Mouse (Mus musculus): ENCODE results near the gene Snx29. TPM values are rescaled to one million over a fixed set of nuclear protein-coding genes. Genes with fewer than 3 reads are reported as not detected.

Gene Snx29
- total RNA-seq, 1 experiment = 9.6 TPM

DNA sequence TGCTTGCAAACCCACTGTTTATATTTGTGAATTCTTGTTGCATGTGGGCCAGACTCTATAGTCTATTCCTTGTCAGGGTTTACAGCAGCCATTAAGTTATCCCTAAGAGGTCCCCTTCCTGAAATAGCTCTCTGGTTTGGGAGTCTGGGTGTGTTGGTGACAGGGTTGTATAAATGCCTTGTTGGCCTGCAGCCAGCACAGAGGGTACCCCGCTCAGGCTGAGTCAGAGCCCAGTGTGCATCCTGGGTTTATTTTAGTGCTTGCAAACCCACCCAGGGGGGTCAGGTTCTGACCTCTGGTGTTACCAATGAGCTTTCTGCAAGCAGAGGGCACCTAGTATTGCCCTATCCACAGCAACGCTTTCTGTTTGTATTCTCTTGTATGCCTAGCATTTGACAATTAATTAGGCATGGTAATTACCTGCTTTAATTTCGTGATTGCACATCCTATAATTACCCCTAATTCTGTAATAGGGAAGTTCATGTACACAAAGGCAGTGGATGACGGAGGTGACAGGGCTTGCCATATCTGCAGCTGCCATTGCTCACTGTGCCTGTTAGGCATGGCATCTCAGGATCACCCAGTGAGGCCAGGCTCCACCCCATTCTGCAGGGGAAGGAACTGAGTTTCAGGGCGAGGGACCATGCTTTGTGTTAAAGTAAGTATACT is 387.4 kb downstream of the Snx29 start:
- TF ChIP-seq HCFC1 (IDR thresholded peaks at IDR 0.05; ENCODE audit: borderline replicate concordance, insufficient read depth, low read length) = no peak
- no peak for TF ChIP-seq ZNF384 (IDR thresholded peaks at IDR 0.05; ENCODE audit: low read depth, low read length)
- no peak for TF ChIP-seq ZC3H11A (IDR thresholded peaks at IDR 0.05; ENCODE audit: borderline replicate concordance, low read depth, low read length)
- no peak for TF ChIP-seq MAFK (IDR thresholded peaks at IDR 0.05; ENCODE audit: insufficient read depth, low read depth, low read length)
- TF ChIP-seq CHD2 (IDR thresholded peaks at IDR 0.05; ENCODE audit: low read depth, low read length) = no peak
- Histone ChIP-seq H3K4me1 (ENCODE audit: control insufficient read depth in 2 of 2, insufficient read depth in 2 of 2, low read length in 2 of 2, poor library complexity in 1 of 2) (no peaks in the 10 kb centered on the region), H3K4me3 (ENCODE audit: insufficient read depth in 1 of 2, low read depth in 1 of 2, low read length in 2 of 2, poor library complexity in 1 of 2, severe bottlenecking in 1 of 2) (no peak overlapping the region), H3K9me3 (ENCODE audit: control insufficient read depth, insufficient read depth, low read depth, low read length) (no peaks in the 10 kb centered on the region), H3K27ac (ENCODE audit: insufficient read depth, low read depth, low read length, poor library complexity, severe bottlenecking) (no peak overlapping the region), H3K9ac (ENCODE audit: insufficient read depth, low read depth, low read length, poor library complexity, severe bottlenecking) (no peak overlapping the region), H3K36me3 (ENCODE audit: control insufficient read depth, insufficient read depth, low read length, poor library complexity, severe bottlenecking) (no peaks in the 10 kb centered on the region)
- in situ Hi-C loops (cut with MboI; ENCODE audit: low sequenced_read_pairs in 2 of 2, unreplicated experiment in 2 of 2) = no loop called here
- DNase-seq (ENCODE audit: low read depth, low spot score) = no peak

DNA sequence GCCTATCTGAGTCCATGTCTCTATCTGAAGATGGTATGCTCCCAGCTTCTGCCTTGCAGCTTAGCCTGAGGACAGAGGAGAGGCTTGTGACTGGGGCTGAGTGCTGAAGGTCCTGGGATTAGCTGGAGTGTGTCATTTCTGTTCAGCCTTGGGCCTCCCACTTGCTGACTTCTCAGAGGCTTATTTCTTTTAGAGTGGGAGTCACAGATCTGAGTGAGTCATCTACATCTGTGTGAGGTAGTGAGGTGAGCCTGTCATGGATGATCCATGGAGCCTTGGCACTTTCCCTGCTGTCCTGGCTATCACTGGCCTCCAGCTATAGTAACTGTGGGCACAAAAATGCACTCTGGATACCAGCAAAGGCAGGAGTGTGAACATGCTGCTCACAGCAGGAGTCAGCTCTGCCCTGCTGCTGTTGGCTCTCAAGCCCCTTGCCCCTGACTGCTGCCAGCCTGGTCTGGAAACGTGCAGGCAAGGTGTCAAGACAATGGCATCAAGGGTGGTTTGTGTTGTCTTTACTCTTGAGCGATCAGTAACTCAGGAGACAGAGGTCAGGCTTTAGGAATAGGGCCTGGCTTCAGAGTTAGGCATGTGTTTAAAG is 390.7 kb downstream of the Snx29 start:
- TF ChIP-seq MAFK (IDR thresholded peaks at IDR 0.05; ENCODE audit: insufficient read depth, low read depth, low read length) = no peak
- TF ChIP-seq ZC3H11A (IDR thresholded peaks at IDR 0.05; ENCODE audit: borderline replicate concordance, low read depth, low read length) = no peak
- no peak for TF ChIP-seq HCFC1 (IDR thresholded peaks at IDR 0.05; ENCODE audit: borderline replicate concordance, insufficient read depth, low read length)
- no peak for TF ChIP-seq ZNF384 (IDR thresholded peaks at IDR 0.05; ENCODE audit: low read depth, low read length)
- no peak for TF ChIP-seq CHD2 (IDR thresholded peaks at IDR 0.05; ENCODE audit: low read depth, low read length)
- no peaks in the 10 kb centered on the region for H3K9me3 ChIP-seq (ENCODE audit: control insufficient read depth, insufficient read depth, low read depth, low read length)
- in situ Hi-C loops (cut with MboI; ENCODE audit: low sequenced_read_pairs in 2 of 2, unreplicated experiment in 2 of 2) = no loop called here
- H3K4me3 ChIP-seq (ENCODE audit: insufficient read depth in 1 of 2, low read depth in 1 of 2, low read length in 2 of 2, poor library complexity in 1 of 2, severe bottlenecking in 1 of 2) = no peak overlapping the region
- no peak overlapping the region for H3K27ac ChIP-seq (ENCODE audit: insufficient read depth, low read depth, low read length, poor library complexity, severe bottlenecking)
- no peaks in the 10 kb centered on the region for H3K36me3 ChIP-seq (ENCODE audit: control insufficient read depth, insufficient read depth, low read length, poor library complexity, severe bottlenecking)
- H3K9ac ChIP-seq (ENCODE audit: insufficient read depth, low read depth, low read length, poor library complexity, severe bottlenecking) = no peak overlapping the region
- no peaks in the 10 kb centered on the region for H3K4me1 ChIP-seq (ENCODE audit: control insufficient read depth in 2 of 2, insufficient read depth in 2 of 2, low read length in 2 of 2, poor library complexity in 1 of 2)
- no peak for DNase-seq (ENCODE audit: low read depth, low spot score)

DNA sequence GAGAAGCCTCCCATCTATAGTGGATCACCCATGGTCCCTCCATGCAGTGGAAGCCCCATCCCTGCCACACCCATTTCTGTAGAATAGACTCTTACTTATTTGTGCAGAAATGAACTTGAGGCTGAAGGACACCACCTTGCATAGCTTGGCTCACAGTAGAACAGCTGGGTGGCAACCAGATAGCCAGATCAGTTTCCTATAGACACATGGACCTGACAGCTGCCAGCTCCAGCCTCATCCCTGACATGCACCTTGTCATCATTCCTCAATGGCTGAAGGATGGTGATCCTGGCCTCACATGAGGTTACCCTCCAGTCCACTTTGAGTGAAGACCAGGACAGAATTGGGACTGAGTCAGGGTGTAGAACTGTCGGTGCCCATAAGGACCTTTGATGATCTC is 394.2 kb downstream of the Snx29 start:
- TF ChIP-seq CHD2 (IDR thresholded peaks at IDR 0.05; ENCODE audit: low read depth, low read length) (no peak), HCFC1 (IDR thresholded peaks at IDR 0.05; ENCODE audit: borderline replicate concordance, insufficient read depth, low read length) (no peak), ZC3H11A (IDR thresholded peaks at IDR 0.05; ENCODE audit: borderline replicate concordance, low read depth, low read length) (no peak), ZNF384 (IDR thresholded peaks at IDR 0.05; ENCODE audit: low read depth, low read length) (no peak), MAFK (IDR thresholded peaks at IDR 0.05; ENCODE audit: insufficient read depth, low read depth, low read length) (no peak)
- in situ Hi-C loops (cut with MboI; ENCODE audit: low sequenced_read_pairs in 2 of 2, unreplicated experiment in 2 of 2) = no loop called here
- H3K36me3 ChIP-seq (ENCODE audit: control insufficient read depth, insufficient read depth, low read length, poor library complexity, severe bottlenecking) = no peaks in the 10 kb centered on the region
- H3K27ac ChIP-seq (ENCODE audit: insufficient read depth, low read depth, low read length, poor library complexity, severe bottlenecking) = no peak overlapping the region
- H3K9ac ChIP-seq (ENCODE audit: insufficient read depth, low read depth, low read length, poor library complexity, severe bottlenecking) = no peak overlapping the region
- DNase-seq (ENCODE audit: low read depth, low spot score) = no peak
- H3K9me3 ChIP-seq (ENCODE audit: control insufficient read depth, insufficient read depth, low read depth, low read length) = no peaks in the 10 kb centered on the region
- no peaks in the 10 kb centered on the region for H3K4me1 ChIP-seq (ENCODE audit: control insufficient read depth in 2 of 2, insufficient read depth in 2 of 2, low read length in 2 of 2, poor library complexity in 1 of 2)
- H3K4me3 ChIP-seq (ENCODE audit: insufficient read depth in 1 of 2, low read depth in 1 of 2, low read length in 2 of 2, poor library complexity in 1 of 2, severe bottlenecking in 1 of 2) = no peak overlapping the region

DNA sequence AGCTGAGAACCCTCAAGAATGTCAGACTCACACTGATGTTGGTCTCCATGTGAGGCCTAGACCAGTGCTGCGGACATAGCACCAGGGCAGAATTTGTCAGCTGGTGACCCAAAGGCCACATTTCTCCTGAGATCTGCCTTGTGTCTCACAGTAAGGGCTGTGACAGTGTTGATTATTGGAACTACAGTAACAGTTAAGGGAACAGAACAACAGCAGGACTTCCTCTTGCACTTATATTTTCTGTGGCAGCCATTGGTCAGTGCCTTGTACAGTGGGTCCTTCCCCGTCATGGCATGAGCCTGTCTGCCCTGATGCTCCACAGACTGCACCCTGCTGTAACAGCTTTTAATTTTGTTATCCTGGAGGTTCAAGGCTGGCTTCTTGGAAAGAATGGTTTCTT is 403.2 kb downstream of the Snx29 start:
- no peak for DNase-seq (ENCODE audit: low read depth, low spot score)
- Histone ChIP-seq H3K27ac (ENCODE audit: insufficient read depth, low read depth, low read length, poor library complexity, severe bottlenecking) (no peak overlapping the region), H3K4me3 (ENCODE audit: insufficient read depth in 1 of 2, low read depth in 1 of 2, low read length in 2 of 2, poor library complexity in 1 of 2, severe bottlenecking in 1 of 2) (no peak overlapping the region), H3K9me3 (ENCODE audit: control insufficient read depth, insufficient read depth, low read depth, low read length) (no peaks in the 10 kb centered on the region), H3K9ac (ENCODE audit: insufficient read depth, low read depth, low read length, poor library complexity, severe bottlenecking) (no peak overlapping the region), H3K36me3 (ENCODE audit: control insufficient read depth, insufficient read depth, low read length, poor library complexity, severe bottlenecking) (no peaks in the 10 kb centered on the region), H3K4me1 (ENCODE audit: control insufficient read depth in 2 of 2, insufficient read depth in 2 of 2, low read length in 2 of 2, poor library complexity in 1 of 2) (peaks cover 0 to 2% of the 10 kb centered on the region in 2 experiments; a peak in 1 of 4 replicates)
- TF ChIP-seq CHD2 (IDR thresholded peaks at IDR 0.05; ENCODE audit: low read depth, low read length) (no peak), ZC3H11A (IDR thresholded peaks at IDR 0.05; ENCODE audit: borderline replicate concordance, low read depth, low read length) (no peak), HCFC1 (IDR thresholded peaks at IDR 0.05; ENCODE audit: borderline replicate concordance, insufficient read depth, low read length) (no peak), ZNF384 (IDR thresholded peaks at IDR 0.05; ENCODE audit: low read depth, low read length) (no peak), MAFK (IDR thresholded peaks at IDR 0.05; ENCODE audit: insufficient read depth, low read depth, low read length) (no peak)
- in situ Hi-C loops (cut with MboI; ENCODE audit: low sequenced_read_pairs in 2 of 2, unreplicated experiment in 2 of 2) = no loop called here
